Mouse (Mus musculus): ENCODE measurements around the gene Arl4c.
"Not testable (repeated sequence)": the region's sequence is repeated elsewhere in the genome, so short reads cannot be mapped to it uniquely, and the experiment has no call there.

Gene Arl4c

DNA sequence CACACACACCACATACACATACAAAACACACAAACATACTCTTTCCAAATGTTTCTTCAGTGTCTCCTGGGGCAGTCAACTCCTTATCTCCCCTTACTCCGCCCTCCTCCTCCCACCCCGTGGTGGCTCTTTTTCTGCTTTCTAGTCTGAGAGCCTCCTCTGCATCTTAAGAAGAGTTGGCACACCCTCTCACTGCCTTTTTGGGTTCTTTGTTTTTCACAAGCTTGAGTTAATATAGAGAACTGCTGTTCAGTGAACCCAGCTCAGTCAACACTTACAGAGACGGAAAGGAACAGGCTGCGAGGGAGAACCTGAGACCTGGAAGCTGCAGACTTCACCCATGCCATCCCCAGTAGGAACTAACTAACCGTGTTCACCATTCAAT, 45.9 kb downstream of the Arl4c start:
- no peak for DNase-seq (ENCODE audit: low read depth, low spot score)

DNA sequence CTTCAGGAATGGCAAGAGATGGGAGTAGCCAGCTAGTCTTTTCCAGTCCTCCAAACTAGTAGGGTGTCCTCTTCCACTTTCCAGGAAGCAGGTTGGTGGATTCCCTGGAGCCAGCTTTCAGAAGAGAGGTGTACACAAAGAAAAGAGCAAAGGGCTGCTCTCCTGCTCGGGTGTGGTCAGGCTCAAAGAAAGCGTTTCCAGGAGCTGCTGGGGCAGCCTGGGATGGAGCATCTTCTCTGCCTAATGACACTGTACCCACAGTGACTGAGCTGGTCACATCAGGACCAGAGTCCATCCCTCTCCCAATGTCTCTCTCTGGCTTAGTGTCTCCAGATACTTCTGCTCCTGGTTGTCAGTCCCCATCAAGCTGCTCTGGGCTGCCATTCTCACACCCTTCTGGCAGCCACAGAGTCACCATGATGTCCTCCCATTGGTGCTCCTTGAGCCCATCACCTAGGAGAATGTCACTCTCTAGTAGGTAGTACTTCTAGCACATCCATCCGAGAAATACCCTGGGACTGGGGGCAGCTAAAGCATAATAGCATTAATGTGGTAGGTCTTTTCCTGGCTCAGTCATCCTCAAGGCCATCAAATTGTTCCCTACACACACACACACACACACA, 46.4 kb downstream of the Arl4c start:
- no peak for DNase-seq (ENCODE audit: low read depth, low spot score)

DNA sequence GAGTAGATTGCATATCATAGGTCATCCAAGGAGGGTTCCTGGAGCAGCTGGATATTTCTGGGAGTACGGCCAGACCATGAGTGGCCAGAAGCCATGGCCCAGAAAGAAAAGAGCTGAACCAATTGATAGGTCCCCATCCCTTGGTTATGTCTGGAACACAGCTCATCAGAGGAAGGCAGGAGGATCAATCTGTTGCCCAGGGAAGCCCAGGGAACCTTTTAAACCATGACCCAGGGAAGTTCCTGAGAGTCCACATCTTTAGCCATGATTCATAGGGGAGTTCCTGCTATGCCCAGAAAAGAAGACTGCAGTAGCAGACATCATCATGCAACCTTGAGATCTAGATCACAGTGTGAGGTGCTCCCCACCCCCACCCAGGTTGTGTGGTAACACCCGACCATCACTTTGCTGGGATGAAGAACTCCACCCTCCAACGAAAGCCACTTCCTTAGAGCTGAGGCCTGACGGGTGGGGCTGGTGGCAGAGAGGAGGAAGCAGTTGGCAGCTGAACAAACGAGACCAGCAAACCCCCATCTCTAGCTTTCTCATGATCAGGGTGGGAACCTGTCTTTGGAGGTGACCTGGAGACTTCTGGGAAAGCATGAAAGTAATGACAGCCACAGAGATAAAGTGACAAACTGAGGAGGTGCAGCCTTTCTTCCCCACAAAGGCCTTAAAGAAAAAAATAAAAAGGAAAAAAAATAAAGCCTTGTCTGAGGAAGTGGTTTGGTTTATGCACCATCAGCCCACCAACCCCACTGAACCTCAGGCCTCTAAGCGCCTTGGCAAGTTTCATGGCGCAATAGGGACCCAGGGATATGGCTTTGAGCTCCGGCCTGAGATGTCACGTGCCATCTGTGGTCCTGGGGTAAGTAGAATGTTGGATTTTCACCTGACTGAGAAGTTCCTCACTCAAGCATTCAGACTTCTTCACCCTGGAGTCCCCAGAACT, 47.2 kb downstream of the Arl4c start:
- DNase-seq (ENCODE audit: low read depth, low spot score) = no peak

DNA sequence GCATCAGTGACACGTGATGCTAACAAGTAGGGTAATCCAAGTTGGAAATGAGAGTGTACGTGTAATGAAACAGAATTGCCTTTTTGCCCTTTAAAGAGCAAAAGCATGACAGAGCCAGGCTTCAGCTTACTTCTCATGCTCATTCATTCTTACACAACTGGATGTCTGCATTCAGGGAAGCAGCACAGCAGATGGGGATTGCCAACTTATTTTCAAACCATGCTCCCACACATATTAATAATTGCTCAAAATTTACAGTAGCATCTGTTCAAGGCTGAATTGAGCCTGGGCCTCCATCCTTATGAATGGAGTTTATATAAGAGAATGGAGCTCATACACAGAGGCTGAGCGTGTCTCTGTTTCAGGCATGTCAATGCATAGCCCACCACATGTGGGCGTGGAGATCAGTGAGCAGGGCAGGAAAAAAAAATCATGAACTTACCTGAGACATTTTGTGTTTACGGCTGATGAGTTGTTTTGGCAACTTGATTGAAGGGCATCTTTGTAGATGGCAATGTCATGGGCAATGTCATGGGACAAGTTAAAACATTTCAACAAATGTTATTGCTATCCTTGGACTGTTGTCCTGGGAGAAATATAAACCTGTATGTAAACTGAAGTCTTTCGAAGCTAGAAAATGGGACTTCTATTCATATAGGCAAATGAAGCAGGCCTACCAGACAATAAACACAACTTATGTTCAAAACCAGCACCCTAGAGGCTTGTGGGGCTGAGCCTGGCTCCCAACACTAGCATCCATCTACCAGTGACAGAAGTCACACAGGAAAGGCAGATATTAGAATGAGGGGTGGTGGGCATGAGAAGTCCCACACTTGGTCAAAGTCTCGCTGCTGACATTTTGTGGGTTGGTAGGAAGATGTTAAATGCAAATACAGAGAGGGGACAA, 48.2 kb downstream of the Arl4c start:
- no peak for DNase-seq (ENCODE audit: low read depth, low spot score)

DNA sequence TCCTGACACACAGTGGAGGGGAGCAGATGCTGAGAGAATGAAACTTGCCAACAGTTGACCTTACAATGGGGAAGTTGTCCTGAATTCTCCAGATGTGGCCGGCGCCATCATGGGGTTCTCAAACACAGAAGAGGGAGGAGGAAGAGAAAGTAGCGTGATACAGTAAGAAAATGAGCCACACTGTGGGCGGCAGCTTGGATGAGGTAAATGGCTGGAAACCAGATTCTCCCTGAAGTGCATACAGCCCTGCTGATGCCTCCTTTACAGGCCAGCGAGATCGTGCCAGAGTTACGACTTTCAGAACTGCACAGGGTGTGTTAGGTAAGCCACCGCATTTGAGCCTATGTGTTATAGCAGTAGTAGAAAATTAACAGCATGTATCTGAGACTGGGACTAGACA, 49.3 kb downstream of the Arl4c start:
- no peak for DNase-seq (ENCODE audit: low read depth, low spot score)

DNA sequence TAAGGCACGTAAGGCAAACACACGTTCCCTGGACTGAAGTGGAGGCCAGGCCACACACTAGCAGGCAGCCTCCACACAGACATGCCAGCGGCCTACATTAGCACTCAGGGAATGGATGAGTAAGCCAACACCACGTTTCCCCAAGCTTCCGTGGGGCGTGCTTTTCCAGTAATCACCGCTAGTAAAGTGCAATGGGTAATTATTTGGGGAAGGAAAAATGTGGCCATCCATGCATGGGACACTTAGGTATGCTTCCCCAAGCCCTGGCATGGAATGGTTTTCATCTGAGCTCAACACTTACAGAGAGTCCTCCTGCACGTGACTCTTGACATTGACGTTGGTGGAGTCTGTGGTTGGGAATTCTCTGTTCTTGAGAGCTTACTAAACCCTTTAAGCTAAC, 50.4 kb downstream of the Arl4c start:
- DNase-seq (ENCODE audit: low read depth, low spot score) = no peak

DNA sequence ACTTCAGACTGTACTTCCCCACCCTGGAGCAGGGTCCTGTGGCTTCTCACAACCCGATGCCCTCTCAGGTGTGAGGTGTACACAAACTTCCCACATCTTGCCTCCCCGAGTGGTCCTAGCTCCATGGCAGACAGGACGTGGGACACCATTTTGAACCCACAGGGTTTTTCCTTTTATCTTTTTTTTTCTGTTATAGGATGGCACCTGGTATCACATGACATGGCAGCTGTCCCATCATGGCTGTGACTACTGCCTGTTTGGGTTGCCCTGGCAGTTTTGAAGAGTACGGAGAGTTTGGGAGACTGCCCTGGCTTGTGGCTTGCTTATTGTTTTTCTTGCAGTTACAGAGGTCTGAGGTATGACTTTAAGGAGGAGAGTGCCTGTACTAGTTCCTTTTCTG, 53.3 kb downstream of the Arl4c start:
- DNase-seq (ENCODE audit: low read depth, low spot score) = no peak

DNA sequence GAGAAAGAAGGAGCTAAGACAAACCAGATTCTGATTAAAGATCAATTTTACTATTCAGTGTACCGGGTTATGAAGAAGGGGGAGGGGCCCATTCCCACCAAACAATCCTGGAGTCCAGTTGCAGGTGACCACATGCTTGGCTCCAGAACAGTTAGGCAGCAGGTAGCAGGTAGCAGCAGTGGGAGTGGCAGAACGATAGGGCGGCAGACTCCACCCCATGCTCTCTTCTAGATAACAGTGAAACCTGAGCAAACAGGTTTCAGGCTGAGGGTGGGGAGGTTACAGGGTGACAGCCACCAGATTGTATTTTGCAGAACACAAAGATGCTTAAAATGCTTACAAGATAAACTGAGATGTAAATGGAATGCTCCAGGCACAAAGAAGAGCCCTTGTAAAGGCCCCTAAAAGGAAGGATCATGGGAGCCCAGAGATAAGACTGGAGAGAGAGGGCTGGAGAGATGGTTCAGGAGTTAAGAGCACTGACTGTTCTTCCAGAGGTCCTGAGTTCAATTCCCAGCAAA, 56.4 kb downstream of the Arl4c start:
- no peak for DNase-seq (ENCODE audit: low read depth, low spot score)

DNA sequence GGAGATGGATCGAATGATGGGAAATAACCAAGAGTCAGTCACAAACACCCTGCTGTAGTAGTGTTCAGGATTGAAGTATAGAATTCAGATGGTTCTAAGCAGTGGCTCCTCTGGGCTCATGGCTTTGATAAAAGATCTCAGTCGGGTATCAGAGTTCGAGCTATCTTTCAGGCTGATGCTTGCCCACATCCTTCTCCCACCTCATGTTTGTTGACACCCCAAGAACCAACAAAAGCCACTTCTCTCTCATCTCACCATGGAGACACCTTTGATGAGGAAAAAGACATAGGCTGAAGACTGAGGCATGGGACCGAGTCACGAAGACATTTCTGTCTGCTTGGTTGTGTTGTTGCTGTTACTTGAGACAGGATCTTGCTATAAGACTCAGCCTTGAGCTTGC, 57.6 kb downstream of the Arl4c start:
- DNase-seq (ENCODE audit: low read depth, low spot score) = no peak

DNA sequence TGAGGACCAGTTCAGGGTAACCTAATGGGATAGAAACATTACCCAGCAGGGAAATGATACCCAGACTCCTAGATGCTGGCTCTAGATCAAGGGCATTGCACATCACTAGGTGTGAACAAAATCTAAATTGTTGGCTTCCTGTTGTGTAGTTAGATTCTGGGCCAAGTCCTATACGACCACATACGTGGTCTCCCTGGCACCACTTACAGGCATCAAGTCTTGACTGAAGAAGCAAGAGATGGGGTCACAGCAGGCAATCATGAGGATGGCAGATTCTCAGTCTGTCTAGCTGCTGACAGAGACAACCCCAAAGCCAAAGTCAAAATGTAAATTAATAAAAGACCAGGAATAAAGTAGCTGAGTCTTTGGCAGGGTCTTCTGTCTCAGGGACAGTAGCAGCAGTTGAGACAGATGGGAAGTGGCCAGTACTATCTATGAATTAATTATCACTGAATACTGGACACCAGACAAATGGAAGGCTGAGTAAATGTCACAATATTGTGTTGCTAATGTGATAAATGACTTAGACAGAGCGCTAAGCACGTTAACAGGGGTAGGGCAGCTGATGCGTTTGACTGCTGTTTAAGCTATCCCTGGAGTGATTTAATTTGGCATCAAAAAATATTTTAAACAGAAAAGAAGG, 58.7 kb downstream of the Arl4c start:
- DNase-seq (ENCODE audit: low read depth, low spot score) = no peak

DNA sequence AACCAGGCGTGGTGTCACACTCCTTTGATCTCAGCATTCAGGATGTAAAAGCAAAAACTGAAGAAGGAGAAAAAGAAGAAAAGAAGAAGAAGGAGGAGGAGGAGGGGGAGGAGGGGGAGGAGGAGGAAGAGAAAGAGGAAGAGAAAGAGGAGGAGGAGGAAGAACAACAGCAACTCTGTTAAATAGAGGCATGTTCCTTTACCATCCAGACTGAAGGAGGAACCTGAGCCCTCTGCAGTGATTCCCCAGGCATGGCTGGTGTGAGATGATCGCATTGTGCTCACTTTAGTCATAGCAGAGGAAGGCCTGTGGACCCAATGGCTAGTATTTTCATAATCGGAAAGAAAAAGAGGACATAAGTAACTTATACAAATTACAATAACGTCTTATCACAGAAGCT, 59.3 kb downstream of the Arl4c start:
- no peak for DNase-seq (ENCODE audit: low read depth, low spot score)

DNA sequence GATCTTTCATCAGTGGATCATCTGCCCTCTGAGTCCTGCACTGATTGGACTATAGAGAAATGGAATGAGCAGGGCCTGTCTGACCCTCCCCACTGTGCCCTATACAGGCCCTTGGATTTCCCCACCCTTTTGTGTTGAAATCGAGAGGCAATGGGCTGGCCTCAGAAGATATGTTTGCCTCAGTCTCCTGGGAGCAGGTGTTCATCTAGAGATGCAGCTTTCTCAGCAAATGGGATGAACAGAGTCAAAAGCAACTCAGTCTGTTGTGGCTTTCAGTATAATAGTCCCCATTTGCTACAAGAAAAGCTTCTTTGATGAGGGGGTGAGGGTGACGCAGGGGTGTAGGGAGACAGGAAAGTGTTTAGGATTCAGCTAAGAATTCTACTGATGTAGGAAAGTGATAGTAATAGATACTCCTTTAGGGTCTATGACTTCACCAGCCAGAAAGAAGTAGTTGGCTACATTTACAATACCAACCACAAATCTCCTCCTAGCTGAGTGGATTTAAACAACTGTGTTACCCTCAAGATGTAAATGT, 60.3 kb downstream of the Arl4c start:
- DNase-seq (ENCODE audit: low read depth, low spot score) = no peak

DNA sequence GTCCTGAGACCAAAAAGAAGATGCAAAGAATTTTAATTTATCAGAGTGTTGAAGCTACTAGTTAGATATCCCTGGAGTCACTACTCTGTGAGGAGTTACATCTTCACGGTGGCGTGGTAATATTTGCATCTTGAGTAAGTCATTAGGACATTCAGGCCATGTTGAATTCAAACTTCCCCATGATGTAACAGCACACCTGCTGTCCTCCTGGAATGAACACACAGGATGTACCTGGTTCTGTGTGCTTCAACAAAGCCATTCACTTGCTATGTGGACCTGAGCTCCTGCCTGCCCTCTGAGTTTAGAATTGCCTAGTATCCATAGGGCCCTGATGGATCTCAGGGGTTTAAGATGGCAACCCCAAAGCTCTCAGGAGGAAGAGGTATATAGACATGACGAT, 60.8 kb downstream of the Arl4c start:
- DNase-seq (ENCODE audit: low read depth, low spot score) = no peak

DNA sequence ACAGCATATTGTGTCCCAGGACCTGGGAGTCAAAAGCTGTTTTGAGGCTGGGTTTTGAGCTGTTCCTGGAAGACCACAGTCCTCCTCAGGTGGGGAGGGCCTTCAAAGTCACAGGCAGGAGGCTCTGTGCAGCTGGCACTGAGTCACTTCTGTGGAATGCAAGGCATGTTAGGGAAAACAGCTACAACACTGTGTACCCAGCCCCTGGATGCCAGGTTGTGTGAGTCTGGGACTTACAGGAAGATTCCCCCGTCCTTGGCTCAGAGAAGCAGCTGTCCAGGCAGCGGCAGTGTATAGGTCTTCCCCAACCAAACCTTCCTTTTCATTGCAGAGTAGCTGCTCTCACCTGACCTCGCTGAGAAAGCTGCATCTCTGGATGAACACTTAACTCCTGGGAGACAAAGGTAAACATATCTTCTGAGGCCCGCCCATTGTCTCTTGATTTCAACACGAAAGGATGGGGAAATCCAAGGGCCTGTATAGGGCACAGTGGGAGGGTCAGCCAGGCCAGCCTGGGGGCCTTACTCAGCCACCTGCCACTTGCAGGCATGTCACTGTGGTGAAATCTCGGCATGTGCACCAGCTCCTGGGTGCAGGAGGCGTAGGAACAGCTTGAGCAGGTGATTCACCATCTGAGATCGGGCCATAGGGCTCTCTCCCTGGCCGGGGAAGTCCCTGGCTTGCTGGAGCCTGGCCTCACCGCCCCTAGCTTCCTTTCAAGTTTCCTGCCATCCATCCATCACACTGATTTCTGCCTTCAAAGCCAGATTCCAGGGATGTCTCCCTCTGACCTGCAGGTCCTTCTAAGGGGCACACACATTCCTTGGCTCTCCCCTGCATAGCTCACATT, 62.4 kb downstream of the Arl4c start:
- no peak for DNase-seq (ENCODE audit: low read depth, low spot score)

DNA sequence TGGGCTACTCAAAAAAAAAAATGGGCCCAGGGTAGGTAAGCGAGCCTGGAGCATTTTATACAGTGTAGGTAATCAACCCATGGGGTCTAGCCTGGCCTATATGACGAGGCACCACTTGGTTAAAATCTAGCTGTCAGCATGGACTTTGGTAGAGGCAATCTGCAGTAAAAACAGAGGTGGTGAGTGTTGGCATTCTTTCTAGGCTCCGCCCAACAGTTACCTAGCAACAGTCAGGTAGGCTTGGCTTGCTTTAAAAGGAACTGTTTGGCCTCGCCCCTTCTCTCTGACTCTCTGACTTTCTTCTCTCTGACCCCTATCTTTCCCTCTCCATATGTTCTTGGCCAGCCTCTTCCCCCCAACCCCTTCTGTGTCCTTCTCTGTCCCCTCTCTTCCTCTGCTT, 63.4 kb downstream of the Arl4c start:
- DNase-seq (ENCODE audit: low read depth, low spot score) = peak; percentile 5

DNA sequence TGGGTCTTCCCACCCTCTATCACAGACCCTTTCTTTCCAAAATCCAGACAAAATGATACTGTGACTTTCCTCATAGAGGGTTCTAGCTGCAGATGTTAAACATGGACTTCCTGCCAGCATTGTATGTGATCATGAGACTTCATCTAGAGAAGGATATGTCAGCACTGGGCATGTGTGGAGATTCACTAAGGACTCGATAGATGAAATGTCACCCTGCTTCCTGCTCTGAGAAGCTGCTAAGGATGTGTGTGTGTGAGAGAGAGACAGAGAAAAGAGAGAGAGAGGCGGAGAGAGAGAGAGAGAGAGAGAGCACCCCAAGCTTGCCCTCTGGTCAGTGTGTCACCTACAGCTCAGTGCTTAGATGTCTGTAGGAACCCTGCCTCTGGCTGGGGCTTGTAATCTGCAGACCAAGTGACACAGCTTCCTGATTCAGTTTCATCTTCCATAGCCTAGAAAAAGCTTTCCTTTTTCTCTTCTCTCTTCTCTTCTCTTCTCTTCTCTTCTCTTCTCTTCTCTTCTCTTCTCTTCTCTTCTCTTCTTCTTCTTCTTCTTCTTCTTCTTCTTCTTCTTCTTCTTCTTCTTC, 65.4 kb downstream of the Arl4c start:
- not testable (repeated sequence) for DNase-seq (ENCODE audit: low read depth, low spot score)

DNA sequence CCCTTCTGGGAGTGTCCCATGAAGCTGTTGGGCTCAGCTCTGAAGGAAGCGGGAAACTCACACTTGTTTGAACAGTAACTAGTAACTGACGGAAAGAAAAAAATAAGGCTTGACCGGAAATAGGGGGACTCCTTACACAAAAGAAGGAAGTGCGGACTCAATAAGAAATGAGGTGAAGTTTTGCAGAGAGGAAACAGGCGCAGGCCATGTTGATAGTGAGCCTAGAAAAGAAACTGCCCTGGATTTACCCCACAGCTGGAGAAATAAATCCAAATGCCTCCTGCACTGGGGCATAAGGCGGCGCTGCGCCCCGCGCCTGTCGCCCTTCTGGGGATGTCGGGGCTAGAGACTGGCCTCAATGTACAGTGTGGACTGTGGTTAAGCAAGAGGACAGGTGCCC, 66.4 kb downstream of the Arl4c start:
- no peak for DNase-seq (ENCODE audit: low read depth, low spot score)

DNA sequence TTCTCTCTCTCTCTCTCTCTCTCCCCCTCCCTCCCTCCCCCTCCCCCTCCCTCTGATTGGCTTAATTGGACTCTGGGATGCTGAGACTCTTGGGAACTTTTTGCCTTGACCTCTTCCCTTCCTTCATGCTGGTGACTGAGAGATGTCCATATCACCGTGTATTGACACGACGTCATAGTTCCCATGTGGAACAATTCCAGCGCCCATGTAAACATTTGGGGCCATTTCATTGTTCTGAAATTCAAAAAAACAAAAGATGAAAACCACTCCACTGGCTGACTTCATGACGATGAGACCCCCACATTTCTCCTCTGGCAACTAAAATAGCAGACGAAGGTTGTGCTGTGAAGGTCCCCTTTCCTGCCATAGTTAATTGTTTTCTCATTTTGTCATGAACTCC, 69.2 kb downstream of the Arl4c start:
- no peak for DNase-seq (ENCODE audit: low read depth, low spot score)

DNA sequence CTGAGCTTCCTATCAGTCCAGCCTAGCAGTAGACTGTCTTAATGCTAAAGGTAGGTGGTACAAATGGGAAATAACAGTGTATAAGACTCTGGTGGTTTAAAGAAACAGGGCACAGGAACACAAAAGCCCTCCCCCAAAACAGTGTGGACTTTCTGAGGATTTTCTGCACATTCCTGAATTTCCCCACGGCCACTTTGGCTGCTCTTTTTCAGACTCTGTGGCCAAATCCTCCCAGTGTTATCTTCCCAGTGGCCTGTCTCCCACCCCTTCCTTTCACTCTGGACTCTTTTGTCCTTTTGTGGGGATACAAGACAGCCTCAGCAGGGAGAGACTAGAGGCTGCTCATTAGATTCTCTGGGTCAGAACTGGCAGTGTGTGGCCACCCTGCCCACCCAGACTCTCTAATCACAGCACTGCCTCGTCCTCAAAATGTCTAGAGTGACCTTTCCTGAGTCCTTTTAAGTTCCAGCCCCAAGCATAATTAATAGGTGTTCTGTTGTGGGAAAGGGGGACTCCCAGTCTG, 72.0 kb downstream of the Arl4c start:
- DNase-seq (ENCODE audit: low read depth, low spot score) = no peak

DNA sequence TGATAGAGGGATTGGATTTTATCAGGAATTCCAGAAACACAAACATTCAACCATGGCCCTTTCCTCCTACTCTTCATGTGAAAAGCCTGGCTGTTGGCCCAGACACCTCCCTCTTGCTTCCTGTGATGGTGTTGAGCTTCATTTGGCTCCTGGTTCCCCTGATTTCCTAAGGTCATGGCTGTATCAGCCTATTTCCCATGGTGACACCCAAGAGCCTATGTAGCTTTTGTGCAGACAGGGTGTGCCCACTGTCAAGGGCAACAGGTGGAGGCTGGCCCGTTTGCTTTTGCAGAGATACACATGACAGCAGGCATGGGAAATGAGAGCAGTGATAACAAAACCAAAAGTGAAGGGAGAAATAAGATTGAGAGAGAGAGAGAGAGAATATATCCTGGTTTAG, 76.8 kb downstream of the Arl4c start:
- DNase-seq (ENCODE audit: low read depth, low spot score) = no peak

Data from WW6 (cell line).